Mouse (Mus musculus): ENCODE results near the gene Iqcf1. TPM values are rescaled to one million over a fixed set of nuclear protein-coding genes. Genes with fewer than 3 reads are reported as not detected.

Gene Iqcf1
- polyA plus RNA-seq, 1 experiment = not detected

DNA sequence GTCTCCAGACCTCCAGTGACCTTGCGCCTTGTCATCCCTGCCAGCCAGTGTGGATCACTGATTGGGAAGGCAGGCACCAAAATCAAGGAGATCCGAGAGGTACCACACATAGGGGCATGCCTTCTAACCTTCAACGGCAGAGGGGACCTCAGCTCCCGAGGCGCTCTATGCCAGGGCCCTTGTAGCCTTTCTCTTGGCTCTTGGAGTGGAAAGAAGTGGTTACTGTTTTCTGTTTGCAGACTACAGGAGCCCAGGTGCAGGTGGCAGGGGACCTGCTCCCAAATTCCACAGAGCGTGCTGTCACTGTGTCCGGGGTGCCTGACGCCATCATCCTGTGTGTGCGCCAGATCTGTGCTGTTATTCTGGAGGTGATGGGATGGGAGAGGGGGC lies 38.7 kb upstream of the Iqcf1 start:
- peak overlapping the region; percentile 95 for H3K4me3 ChIP-seq (replicated peaks; ENCODE audit: insufficient read depth, low read depth, low read length)
- H3K27me3 ChIP-seq (ENCODE audit: control insufficient read depth, insufficient read depth, low read length) = no peaks in the 10 kb centered on the region
- 15% methylated on average over 9 of the region's 9 CpGs for WGBS
- H3K4me1 ChIP-seq (ENCODE audit: control insufficient read depth, insufficient read depth, low read length) = peaks cover 31% of the 10 kb centered on the region
- DNase-seq = peak; percentile 45 to 66
- H3K27ac ChIP-seq (ENCODE audit: insufficient read depth, low read length) = peak overlapping the region; percentile 75
- TF ChIP-seq POLR2A (IDR thresholded peaks at IDR 0.05; ENCODE audit: borderline replicate concordance, insufficient read depth, low read length) = no peak
- TF ChIP-seq CTCF (IDR thresholded peaks at IDR 0.05; ENCODE audit: borderline replicate concordance, insufficient read depth, low read depth, low read length) = no peak

DNA sequence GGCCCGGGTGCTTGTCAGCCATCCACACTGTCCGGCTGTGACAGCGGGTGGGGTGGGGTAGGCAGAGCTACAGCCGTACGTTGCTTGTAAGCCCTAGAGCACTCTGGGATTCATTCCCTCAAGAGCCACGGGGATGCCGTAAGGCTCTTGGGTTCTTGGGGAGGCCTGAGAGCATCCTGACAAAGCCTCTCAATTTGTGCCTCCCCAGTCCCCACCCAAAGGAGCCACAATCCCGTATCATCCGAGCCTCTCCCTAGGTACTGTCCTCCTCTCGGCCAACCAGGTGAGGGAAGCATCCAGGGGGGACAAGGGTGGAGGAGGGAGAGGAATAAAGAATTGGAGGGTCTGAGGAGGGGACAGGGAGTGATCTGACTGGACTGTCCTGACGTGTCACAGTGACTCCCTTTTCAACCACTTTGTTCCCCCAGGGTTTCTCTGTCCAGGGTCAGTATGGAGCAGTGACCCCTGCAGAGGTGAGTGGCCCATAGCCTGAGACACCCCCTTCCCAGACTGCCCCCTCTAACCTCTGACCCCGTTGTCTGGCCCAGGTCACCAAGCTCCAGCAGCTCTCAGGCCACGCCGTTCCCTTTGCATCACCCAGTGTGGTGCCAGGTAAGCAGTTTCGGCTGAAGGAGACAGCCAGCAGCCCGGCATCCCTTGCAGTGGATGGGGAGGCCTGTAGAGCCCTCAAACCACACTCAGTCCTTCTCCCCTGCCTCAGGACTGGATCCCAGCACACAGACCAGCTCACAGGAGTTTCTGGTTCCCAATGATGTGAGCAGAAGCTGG lies 37.9 kb upstream of the Iqcf1 start:
- Histone ChIP-seq H3K4me1 (ENCODE audit: control insufficient read depth, insufficient read depth, low read length) (peaks cover 23% of the 10 kb centered on the region), H3K4me3 (replicated peaks; ENCODE audit: insufficient read depth, low read depth, low read length) (peak overlapping the region; percentile 83), H3K27ac (ENCODE audit: insufficient read depth, low read length) (peak overlapping the region; percentile 75), H3K27me3 (ENCODE audit: control insufficient read depth, insufficient read depth, low read length) (no peaks in the 10 kb centered on the region)
- 13% methylated on average over 16 of the region's 16 CpGs for WGBS
- no peak for TF ChIP-seq POLR2A (IDR thresholded peaks at IDR 0.05; ENCODE audit: borderline replicate concordance, insufficient read depth, low read length)
- TF ChIP-seq CTCF (IDR thresholded peaks at IDR 0.05; ENCODE audit: borderline replicate concordance, insufficient read depth, low read depth, low read length) = no peak
- DNase-seq = peak; percentile 61 to 67

DNA sequence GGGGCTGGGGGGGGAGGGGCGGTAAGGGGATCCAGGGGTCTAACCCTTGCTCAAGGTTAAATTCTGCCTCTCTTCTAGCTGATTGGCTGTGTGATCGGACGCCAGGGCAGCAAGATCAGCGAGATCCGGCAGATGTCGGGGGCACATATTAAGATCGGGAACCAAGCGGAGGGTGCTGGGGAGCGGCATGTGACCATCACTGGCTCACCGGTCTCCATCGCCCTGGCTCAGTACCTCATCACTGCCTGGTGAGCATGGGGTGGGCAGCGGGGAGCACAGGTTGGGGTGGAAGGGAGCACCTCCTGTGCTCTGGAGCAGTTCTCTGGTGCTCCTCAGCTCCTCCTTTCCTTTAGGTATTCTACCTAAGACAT lies 37.4 kb upstream of the Iqcf1 start:
- peak overlapping the region; percentile 83 for H3K4me3 ChIP-seq (replicated peaks; ENCODE audit: insufficient read depth, low read depth, low read length)

DNA sequence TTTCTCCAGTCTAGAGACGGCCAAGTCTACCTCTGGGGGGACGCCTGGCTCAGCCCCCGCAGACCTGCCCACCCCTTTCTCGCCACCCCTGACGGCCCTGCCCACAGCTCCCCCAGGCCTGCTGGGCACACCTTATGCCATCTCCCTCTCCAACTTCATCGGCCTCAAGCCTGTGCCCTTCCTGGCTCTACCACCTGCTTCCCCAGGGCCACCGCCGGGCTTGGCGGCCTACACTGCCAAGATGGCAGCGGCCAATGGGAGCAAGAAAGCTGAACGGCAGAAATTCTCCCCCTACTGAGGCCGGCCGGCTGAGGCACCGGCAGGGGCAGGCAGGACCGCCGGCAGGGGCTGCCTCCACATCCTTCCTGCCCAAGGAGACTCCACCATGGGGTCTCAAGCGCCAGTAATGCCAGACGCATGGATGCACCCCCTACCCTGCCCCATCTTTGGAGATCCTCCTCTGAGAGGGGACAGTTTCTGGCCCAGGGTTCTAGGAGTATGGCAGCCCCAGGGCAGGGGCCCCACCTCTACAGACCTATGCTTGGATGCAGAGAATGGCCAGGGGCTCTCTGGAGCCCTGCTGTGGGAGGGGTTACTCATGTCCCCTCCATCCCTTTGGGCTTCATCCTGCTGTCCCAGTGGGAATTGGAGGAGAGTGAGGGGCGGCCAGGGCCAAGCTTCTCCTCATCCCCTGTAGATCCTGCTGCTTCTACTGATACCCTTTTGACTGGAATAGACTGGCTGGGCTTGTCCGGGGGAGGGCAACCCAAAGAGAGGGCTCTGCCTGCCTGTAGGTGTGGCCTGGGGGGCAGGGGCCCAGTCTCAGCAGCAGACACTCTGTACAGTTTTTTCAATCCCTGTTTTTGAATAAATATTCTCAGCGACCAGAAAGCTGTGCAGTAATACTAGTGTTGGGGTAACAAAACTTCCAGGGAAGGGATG lies 36.4 kb upstream of the Iqcf1 start:
- DNase-seq = peak; percentile 91 to 94
- H3K27ac ChIP-seq (ENCODE audit: insufficient read depth, low read length) = peak overlapping the region; percentile 100
- WGBS = 10% methylated on average over 21 of the region's 21 CpGs
- no peaks in the 10 kb centered on the region for H3K27me3 ChIP-seq (ENCODE audit: control insufficient read depth, insufficient read depth, low read length)
- peaks cover 13% of the 10 kb centered on the region; the same call in 1 of the 2 replicates for H3K4me1 ChIP-seq (ENCODE audit: control insufficient read depth, insufficient read depth, low read length)
- H3K4me3 ChIP-seq (replicated peaks; ENCODE audit: insufficient read depth, low read depth, low read length) = peak overlapping the region; percentile 52
- TF ChIP-seq CTCF (IDR thresholded peaks at IDR 0.05; ENCODE audit: borderline replicate concordance, insufficient read depth, low read depth, low read length) = no peak
- TF ChIP-seq POLR2A (IDR thresholded peaks at IDR 0.05; ENCODE audit: borderline replicate concordance, insufficient read depth, low read length) = peak; percentile 5; the same call in 1 of the 2 replicates

More for the DNA sequence above, 37.4 kb upstream of the Iqcf1 start:
- H3K4me1 ChIP-seq (ENCODE audit: control insufficient read depth, insufficient read depth, low read length) = peaks cover 18% of the 10 kb centered on the region
- H3K27me3 ChIP-seq (ENCODE audit: control insufficient read depth, insufficient read depth, low read length) = no peaks in the 10 kb centered on the region
- peak overlapping the region; percentile 75 for H3K27ac ChIP-seq (ENCODE audit: insufficient read depth, low read length)
- WGBS = 24% methylated on average over 12 of the region's 12 CpGs
- TF ChIP-seq POLR2A (IDR thresholded peaks at IDR 0.05; ENCODE audit: borderline replicate concordance, insufficient read depth, low read length) (no peak), CTCF (IDR thresholded peaks at IDR 0.05; ENCODE audit: borderline replicate concordance, insufficient read depth, low read depth, low read length) (no peak)
- DNase-seq = peak; percentile 44 to 63

DNA sequence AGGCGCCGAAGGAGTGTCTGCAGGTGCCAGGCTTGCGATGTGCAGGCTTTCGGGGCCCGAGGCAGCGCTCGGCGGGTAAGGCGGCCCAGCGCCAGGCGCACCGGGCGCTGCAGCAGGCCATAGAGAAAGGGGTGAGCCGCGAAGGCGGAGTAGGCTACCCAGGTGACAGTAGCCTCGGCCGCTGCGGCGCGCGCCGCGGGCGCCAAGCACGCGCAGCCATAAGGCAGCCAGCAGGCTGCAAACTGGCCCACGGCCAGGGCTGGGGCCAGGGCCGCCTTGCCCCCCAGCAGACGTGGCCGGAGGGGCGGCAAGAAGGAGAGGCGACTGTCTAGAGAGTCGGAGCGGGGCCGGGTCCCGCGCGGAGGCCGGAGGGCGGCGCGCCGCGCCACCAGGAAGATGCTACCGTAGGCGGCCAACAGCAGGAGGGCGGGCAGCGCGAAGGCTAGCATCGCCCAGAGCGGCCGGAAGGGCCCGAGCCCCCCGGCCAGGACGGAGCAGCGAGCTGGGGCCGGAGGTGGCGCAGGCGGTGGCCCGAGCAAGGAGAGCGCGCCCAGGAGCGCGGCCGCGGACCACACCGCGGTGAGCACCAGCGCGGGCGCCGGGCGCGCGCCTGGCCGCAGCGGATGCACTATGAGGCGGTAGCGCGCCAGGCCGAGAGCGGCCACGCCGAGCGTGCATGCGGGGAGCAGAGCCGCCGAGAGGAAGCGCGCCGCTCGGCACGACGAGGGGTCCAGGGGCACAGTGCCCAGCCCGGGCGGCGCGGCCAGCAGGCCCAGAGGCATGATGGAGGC lies 34.8 kb upstream of the Iqcf1 start:
- peak overlapping the region; percentile 52 for H3K4me3 ChIP-seq (replicated peaks; ENCODE audit: insufficient read depth, low read depth, low read length)
- H3K27ac ChIP-seq (ENCODE audit: insufficient read depth, low read length) = peak overlapping the region; percentile 100
- H3K27me3 ChIP-seq (ENCODE audit: control insufficient read depth, insufficient read depth, low read length) = no peaks in the 10 kb centered on the region
- peaks cover 9% of the 10 kb centered on the region; the same call in 1 of the 2 replicates for H3K4me1 ChIP-seq (ENCODE audit: control insufficient read depth, insufficient read depth, low read length)
- DNase-seq = peak; percentile 91 to 92
- TF ChIP-seq CTCF (IDR thresholded peaks at IDR 0.05; ENCODE audit: borderline replicate concordance, insufficient read depth, low read depth, low read length) (no peak), POLR2A (IDR thresholded peaks at IDR 0.05; ENCODE audit: borderline replicate concordance, insufficient read depth, low read length) (peak; percentile 69)
- WGBS = under 1% methylated on average over 99 of the region's 99 CpGs

DNA sequence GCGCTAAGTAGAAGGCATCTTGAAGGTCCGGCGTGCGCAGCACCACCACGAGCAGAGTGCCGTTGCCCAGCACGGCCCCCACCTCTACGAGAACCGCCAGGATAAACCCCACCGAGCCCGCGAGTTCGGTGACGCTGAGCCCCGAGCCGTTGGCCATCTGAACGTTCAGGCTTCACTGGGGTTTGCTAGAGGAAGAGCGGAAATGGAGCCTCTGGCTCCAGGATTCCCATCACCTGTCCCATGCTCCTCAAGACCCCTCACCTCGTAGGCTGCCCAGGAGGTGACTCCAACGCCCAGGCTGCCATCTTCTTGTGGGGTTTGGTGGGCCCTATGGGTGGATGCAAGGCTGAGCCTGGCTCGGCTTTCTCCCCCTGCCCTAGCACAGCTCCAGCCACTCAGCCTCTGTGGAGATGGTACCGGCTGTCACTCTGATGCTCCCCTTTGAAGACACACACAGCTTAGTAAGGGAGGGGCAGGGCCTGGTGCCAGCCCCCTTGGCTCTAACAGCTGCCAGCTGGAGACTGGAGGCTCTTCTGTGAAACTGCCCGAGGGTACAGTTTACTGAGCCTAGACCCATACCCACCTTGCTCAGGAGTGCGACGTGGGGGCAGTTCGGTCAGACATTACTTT lies 34.1 kb upstream of the Iqcf1 start, which contains the start of gene Gpr62:
Gene Gpr62 (minus strand): TSS at position 368 of the 630 bp plus-strand sequence.
- 4% methylated on average over 26 of the region's 26 CpGs for WGBS
- peak within 1 kb of the TSS; percentile 52 for H3K4me3 ChIP-seq (replicated peaks; ENCODE audit: insufficient read depth, low read depth, low read length)
- H3K4me1 ChIP-seq (ENCODE audit: control insufficient read depth, insufficient read depth, low read length) = peaks cover 7% of the 10 kb centered on the region; the same call in 1 of the 2 replicates

More for the DNA sequence above, 34.1 kb upstream of the Iqcf1 start, which contains the start of gene Gpr62:
- H3K27ac ChIP-seq (ENCODE audit: insufficient read depth, low read length) = peak within 1 kb of the TSS; percentile 100
- DNase-seq = peak; percentile 82 to 84
- peak; percentile 67; the same call in 1 of the 2 replicates for TF ChIP-seq POLR2A (IDR thresholded peaks at IDR 0.05; ENCODE audit: borderline replicate concordance, insufficient read depth, low read length)
- TF ChIP-seq CTCF (IDR thresholded peaks at IDR 0.05; ENCODE audit: borderline replicate concordance, insufficient read depth, low read depth, low read length) = no peak
- no peaks in the 10 kb centered on the region for H3K27me3 ChIP-seq (ENCODE audit: control insufficient read depth, insufficient read depth, low read length)

All from cerebellum, adult 2 months (tissue).